Mouse (Mus musculus): Measurements from ENCODE around the gene Vmn2r1. TPM values are rescaled to one million over a fixed set of nuclear protein-coding genes. Genes with fewer than 3 reads are reported as not detected.

Vmn2r1 gene
- 0.03 and 0.05 TPM in 2 replicates for polyA plus RNA-seq (2016; fragmentation: Nextera tagmentation; extraction: Ambion mirVana)

DNA sequence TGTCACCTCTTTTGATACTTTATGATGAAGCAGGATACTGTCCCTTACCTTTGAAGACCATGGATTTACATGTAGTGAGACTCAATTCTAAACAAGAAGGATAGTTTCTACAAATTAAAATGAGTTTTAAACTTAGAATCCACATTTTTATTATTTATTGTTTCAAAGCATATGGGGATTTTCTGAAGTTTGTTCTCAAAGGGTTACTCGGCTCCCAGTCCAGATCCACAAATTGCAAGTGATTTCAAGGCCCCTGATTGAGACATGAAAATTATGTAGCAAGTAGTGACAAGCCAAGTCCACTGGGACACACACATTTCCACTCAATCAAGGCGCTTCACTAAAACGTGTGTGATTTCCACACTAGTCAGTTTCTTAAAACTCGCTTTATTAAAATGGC is at the start of gene Vmn2r1:
Gene Vmn2r1, plus strand, starts transcription at position 301 of the 400 bp plus-strand sequence.
- ATAC-seq (ENCODE audit: insufficient number of reproducible peaks, low FRiP score): no peak
- Histone ChIP-seq H3K36me3 (no peaks in the 10 kb centered on the region), H3K27me3 (replicated peaks) (no peaks in the 10 kb centered on the region), H3K27ac (ENCODE audit: poor library complexity, severe bottlenecking) (no peak within 1 kb of the TSS), H3K4me3 (no peak within 1 kb of the TSS), H3K4me2 (no peak within 1 kb of the TSS), H3K9ac (no peak within 1 kb of the TSS), H3K9me3 (replicated peaks) (no peaks in the 10 kb centered on the region), H3K4me1 (replicated peaks) (no peaks in the 10 kb centered on the region)
- WGBS: 77% methylated on average over 4 of the region's 4 CpGs

DNA sequence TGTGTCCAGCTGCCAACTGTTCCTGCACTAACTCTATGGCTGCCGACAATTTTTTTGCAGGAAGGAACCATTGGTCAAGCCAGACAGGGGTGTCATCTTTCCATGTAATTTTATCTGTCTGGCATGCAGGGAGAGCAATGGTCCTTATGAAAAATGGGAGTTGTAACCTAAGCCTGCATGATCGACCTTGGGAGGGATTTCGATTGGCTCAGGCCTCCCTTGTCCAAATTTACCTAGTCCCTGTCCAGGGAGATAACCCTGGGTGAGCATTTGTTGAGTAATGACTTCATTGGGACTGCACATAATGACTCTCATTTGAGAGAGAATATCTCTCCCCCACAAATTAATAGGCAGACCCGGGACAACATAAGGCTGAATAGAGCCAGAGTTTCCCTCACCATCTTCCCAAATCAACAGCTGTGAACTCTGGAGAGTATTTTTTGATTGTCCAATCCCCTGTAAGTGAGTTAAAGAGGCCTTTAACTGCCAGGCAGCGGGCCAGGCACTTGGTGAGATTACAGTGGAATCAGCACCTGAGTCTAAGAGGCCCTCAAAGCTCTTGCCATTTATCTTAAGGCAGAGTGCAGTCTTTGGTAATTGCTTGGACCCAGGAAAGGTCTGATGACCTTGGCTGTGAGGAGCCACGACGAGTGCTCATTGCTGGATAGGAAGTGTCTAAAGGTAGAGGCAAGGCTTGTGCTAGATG is 43.1 kb upstream of the Vmn2r1 start:
- Histone ChIP-seq H3K4me1 (replicated peaks) (no peaks in the 10 kb centered on the region; the same call in 1 of the 2 replicates), H3K27me3 (replicated peaks) (no peaks in the 10 kb centered on the region), H3K27ac (ENCODE audit: poor library complexity, severe bottlenecking) (no peak overlapping the region), H3K9me3 (replicated peaks) (no peaks in the 10 kb centered on the region), H3K4me3 (no peak overlapping the region), H3K4me2 (no peak overlapping the region), H3K9ac (no peak overlapping the region), H3K36me3 (no peaks in the 10 kb centered on the region)
- WGBS: 60% methylated on average over 7 of the region's 7 CpGs
- ATAC-seq (ENCODE audit: insufficient number of reproducible peaks, low FRiP score): no peak

DNA sequence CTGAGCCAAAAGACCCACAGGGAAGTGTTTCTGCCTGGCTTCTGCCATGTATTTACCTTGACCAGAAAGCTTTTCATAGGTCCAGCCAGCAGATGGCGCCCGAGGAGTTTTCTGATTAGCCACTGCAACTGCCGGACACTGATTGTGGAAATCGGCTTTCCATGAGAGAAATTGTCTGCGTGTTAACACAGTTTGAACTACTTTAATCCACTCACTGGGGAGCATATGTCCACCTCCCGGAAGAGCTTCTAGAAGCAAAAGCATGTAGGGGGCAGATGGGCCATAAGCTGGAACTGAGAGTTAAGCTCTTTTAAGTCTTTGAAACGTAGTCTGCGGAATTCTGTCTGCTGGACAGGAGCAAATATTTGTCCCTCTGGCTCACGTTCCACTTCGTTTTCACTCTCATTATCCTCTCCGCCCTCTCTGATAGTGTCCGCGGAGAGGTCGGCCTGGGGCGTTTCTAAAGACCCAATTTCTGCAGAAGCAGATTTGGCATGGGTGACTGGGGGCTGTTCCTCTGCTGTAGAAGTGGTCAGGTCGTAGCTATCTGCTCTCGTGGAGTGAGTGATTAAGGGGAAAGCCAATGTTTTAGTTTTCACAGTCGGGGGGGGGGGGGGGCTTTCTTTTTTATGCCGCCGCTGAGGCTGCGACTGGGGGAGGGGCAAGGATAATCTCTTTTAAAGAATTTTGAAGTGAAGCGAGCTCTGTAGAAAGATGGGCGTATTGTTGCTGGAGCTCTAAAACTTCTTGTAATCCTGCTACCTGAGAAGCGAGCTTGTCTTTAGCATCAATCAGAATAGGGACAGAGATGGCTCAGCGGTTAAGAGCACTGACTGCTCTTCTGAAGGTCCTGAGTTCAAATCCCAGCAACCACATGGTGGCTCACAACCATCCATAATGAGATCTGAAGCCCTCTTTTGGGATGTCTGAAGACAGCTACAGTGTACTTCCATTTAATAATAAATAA is 41.2 kb upstream of the Vmn2r1 start:
- H3K9me3 ChIP-seq (replicated peaks): peaks cover 6% of the 10 kb centered on the region; the same call in 1 of the 2 replicates
- peak overlapping the region; percentile 50 for H3K4me3 ChIP-seq
- H3K4me2 ChIP-seq: peak overlapping the region; percentile 62
- no peaks in the 10 kb centered on the region; the same call in 1 of the 2 replicates for H3K4me1 ChIP-seq (replicated peaks)
- whole genome bisulfite sequencing: 12% methylated on average over 25 of the region's 25 CpGs
- H3K27me3 ChIP-seq (replicated peaks): no peaks in the 10 kb centered on the region
- peak; percentile 53; the same call in 1 of the 2 replicates for ATAC-seq (ENCODE audit: insufficient number of reproducible peaks, low FRiP score)
- peak overlapping the region; percentile 66 for H3K9ac ChIP-seq
- H3K36me3 ChIP-seq: no peaks in the 10 kb centered on the region
- peak overlapping the region; percentile 18; the same call in 1 of the 2 replicates for H3K27ac ChIP-seq (ENCODE audit: poor library complexity, severe bottlenecking)

DNA sequence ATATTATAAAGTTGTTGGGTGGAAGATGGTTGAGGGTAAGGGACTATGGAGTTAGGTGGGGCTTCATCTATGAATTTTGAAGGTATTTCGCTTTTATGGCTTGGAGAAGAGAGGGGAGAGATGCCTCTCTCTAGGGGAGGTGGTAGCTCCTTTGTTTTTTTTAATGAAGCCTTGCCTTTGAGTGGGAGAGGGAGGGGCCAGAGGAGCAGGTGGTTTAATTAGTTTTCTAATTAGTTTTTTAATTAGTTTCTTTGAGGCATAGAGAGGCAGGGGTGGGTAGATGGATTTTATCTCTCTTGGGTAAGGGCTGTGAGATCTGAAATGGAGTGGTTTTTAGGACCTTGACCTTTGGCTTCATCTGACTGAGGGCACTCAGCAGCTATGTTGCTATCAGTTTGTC is 31.4 kb downstream of the Vmn2r1 start:
- H3K36me3 ChIP-seq: no peaks in the 10 kb centered on the region
- no peak overlapping the region for H3K4me3 ChIP-seq
- no peaks in the 10 kb centered on the region for H3K9me3 ChIP-seq (replicated peaks)
- no peak overlapping the region for H3K27ac ChIP-seq (ENCODE audit: poor library complexity, severe bottlenecking)
- no peak overlapping the region for H3K4me2 ChIP-seq
- no peak overlapping the region for H3K9ac ChIP-seq
- 96% methylated on average over 1 of the region's 1 CpGs for WGBS
- H3K27me3 ChIP-seq (replicated peaks): no peaks in the 10 kb centered on the region
- ATAC-seq (ENCODE audit: insufficient number of reproducible peaks, low FRiP score): no peak
- H3K4me1 ChIP-seq (replicated peaks): no peaks in the 10 kb centered on the region

DNA sequence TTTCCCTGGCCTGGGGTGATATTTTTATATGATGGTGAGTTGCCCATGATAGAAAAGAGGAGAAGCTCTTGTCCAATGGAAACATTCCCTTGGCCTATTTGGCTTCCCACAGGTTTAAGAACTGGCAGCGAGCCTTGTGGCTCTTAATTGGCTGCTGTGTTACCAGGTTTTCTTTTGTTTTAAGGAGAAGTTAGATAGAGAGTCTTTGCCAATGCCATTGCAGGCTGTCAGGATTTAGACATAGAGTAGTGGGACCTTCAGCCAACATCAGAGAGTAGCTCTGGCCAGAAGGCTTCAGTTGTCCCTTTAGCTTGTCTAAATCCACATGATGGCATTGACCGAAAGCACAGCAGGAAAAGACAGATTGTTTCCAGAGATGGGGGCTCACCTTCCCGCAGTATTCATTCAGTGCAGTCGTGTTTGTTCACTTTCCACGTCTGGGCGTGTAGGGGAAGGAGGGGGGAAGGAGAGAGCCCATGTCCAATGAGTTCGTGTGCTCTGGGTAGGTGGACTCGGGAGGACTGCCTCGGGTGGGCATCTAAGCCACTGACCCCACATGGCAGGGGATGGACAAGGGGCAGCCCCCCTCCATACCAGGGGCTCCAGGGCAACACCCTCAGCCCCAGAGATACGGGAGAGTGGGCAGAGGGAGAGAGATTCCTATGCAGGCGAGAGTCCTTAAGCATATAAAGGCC is 32.2 kb downstream of the Vmn2r1 start:
- no peak overlapping the region for H3K27ac ChIP-seq (ENCODE audit: poor library complexity, severe bottlenecking)
- no peaks in the 10 kb centered on the region for H3K36me3 ChIP-seq
- no peak overlapping the region for H3K4me2 ChIP-seq
- no peaks in the 10 kb centered on the region for H3K4me1 ChIP-seq (replicated peaks)
- no peak overlapping the region for H3K4me3 ChIP-seq
- no peaks in the 10 kb centered on the region for H3K27me3 ChIP-seq (replicated peaks)
- 82% methylated on average over 11 of the region's 11 CpGs for WGBS
- no peak overlapping the region for H3K9ac ChIP-seq
- no peak for ATAC-seq (ENCODE audit: insufficient number of reproducible peaks, low FRiP score)
- no peaks in the 10 kb centered on the region for H3K9me3 ChIP-seq (replicated peaks)

DNA sequence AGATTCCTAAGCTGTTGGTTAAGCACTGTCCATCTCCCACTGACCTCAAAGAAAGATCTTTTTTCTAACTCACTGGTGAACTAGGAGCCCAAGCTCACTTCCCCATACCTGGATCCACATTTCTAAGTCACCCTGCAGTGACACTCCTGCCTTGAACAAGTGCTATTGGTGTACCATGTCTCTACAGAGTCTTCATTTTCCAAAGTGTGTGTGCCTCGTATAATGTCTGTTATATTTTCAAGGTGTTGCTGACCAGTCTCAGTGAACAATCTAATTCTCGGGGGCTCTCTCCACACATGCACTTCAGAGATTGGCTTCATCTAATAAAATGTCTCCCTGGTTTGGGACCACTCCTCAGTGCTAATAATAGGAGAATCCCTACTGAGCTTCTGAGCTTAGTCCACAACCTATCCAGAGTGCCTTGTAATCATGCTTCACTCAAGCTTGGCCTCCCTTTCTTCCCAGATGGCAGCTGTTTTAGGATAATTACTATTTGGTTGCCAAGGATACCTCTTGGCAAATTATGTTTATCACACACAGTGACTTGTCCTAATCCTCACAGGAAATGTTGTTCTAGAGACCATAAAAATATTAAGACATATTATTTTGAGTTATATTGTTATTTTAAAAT is 60.6 kb downstream of the Vmn2r1 start, which contains the start of gene Vmn2r2:
Gene Vmn2r2, minus strand, starts transcription at position 51 of the 631 bp plus-strand sequence.
- ATAC-seq (ENCODE audit: insufficient number of reproducible peaks, low FRiP score): no peak
- Histone ChIP-seq H3K27me3 (replicated peaks) (no peaks in the 10 kb centered on the region), H3K9ac (no peak within 1 kb of the TSS), H3K9me3 (replicated peaks) (no peaks in the 10 kb centered on the region), H3K4me1 (replicated peaks) (no peaks in the 10 kb centered on the region), H3K36me3 (no peaks in the 10 kb centered on the region), H3K4me2 (no peak within 1 kb of the TSS), H3K27ac (ENCODE audit: poor library complexity, severe bottlenecking) (no peak within 1 kb of the TSS), H3K4me3 (no peak within 1 kb of the TSS)
- WGBS: 77% methylated on average over 2 of the region's 2 CpGs

Other genes starting within 250 kb of the Vmn2r1 start
- 0.50 and 0.68 TPM in 2 replicates for gene Plch1, start 182.1 kb upstream of the Vmn2r1 start, polyA plus RNA-seq (2016; fragmentation: Nextera tagmentation; extraction: Ambion mirVana)
- 5.3 and 5.7 TPM in 2 replicates for gene E130311K13Rik, start 152.1 kb upstream of the Vmn2r1 start, polyA plus RNA-seq (2016; fragmentation: Nextera tagmentation; extraction: Ambion mirVana)
- gene Slc33a1, start 116.8 kb upstream of the Vmn2r1 start, polyA plus RNA-seq (2016; fragmentation: Nextera tagmentation; extraction: Ambion mirVana): 10.3 and 10.7 TPM in 2 replicates
- 45.6 TPM in 2 replicates for gene Gmps, start 105.4 kb upstream of the Vmn2r1 start, polyA plus RNA-seq (2016; fragmentation: Nextera tagmentation; extraction: Ambion mirVana)
- not detected in 2 replicates for gene Vmn2r2, start 60.4 kb downstream of the Vmn2r1 start, polyA plus RNA-seq (2016; fragmentation: Nextera tagmentation; extraction: Ambion mirVana)
- not detected in 2 replicates for gene Vmn2r3, start 208.2 kb downstream of the Vmn2r1 start, polyA plus RNA-seq (2016; fragmentation: Nextera tagmentation; extraction: Ambion mirVana)

Data from heart, embryonic 12.5 days (tissue).